Mouse (Mus musculus) heart, embryonic 16.5 days (tissue): ENCODE results near the gene Gm49405. TPM values are rescaled to one million over a fixed set of nuclear protein-coding genes. Genes with fewer than 3 reads are reported as not detected.
"Not testable (repeated sequence)": the region's sequence is repeated elsewhere in the genome, so short reads cannot be mapped to it uniquely, and the experiment has no call there.

ENCODE experiments used
- ATAC-seq: fragments of 200-750 bp; cut with Nextera tagmentation; replicated peaks from 2 replicates; pipeline ENCODE4 v1.8.0; 2017; ENCODE audit warnings: moderate number of reproducible peaks; ENCODE audit not compliant: insufficient read depth, low FRiP score; ENCODE audit errors: extremely low read depth
- H3K27ac ChIP-seq: fragments of 300-500 bp; sonication (generic); 2 replicates; pipeline ENCODE4 v1.5.1; 2014; ENCODE audit warnings: mild to moderate bottlenecking, low read length, control low read depth, moderate library complexity
- H3K27me3 ChIP-seq: fragments of 300-500 bp; sonication (generic); 2 replicates; pipeline ENCODE4 v1.6.1; 2014; ENCODE audit warnings: low read length, mixed read lengths; ENCODE audit not compliant: control insufficient read depth, insufficient read depth
- H3K36me3 ChIP-seq: fragments of 300-500 bp; sonication (generic); 2 replicates; pipeline ENCODE4 v1.6.1; 2014; ENCODE audit not compliant: control insufficient read depth, insufficient read depth
- H3K4me1 ChIP-seq: fragments of 300-500 bp; sonication (generic); 2 replicates; pipeline ENCODE4 v1.6.1; 2014; ENCODE audit warnings: low read length, mixed read lengths; ENCODE audit not compliant: control insufficient read depth, insufficient read depth
- H3K4me2 ChIP-seq: fragments of 300-500 bp; sonication (generic); 2 replicates; pipeline ENCODE4 v1.6.1; 2014; ENCODE audit warnings: low read depth, mild to moderate bottlenecking, control low read depth, low read length
- H3K4me3 ChIP-seq: fragments of 300-500 bp; sonication (generic); 2 replicates; pipeline ENCODE4 v1.5.1; 2014; ENCODE audit warnings: mild to moderate bottlenecking, control low read depth, low read length
- H3K9ac ChIP-seq: fragments of 300-500 bp; sonication (generic); 2 replicates; pipeline ENCODE4 v1.6.1; 2014; ENCODE audit warnings: low read length, control low read depth
- H3K9me3 ChIP-seq: fragments of 300-500 bp; sonication (generic); replicated peaks from 2 replicates; pipeline ENCODE4 v1.6.1; 2016; ENCODE audit warnings: low read length; ENCODE audit not compliant: control insufficient read depth
- WGBS: fragments of 180-500 bp; shearing (Covaris S2); extraction: QIAGEN DNeasy Blood & Tissue Kit; methylation state at CpG from one replicate; pipeline ENCODE4 v1.1.7; 2014; 5-methylcytosine and 5-hydroxymethylcytosine counted together
- polyA plus RNA-seq: library from polyadenylated mRNA; unstranded; fragments of >200 nt; fragmentation: Nextera tagmentation; extraction: Ambion mirVana; gene quantifications from 2 replicates; pipeline ENCODE4 v1.2.1, GENCODE M21; 2015

Gene Gm49405
- polyA plus RNA-seq, 1 experiment from 2014 or later: 6.2 TPM

DNA sequence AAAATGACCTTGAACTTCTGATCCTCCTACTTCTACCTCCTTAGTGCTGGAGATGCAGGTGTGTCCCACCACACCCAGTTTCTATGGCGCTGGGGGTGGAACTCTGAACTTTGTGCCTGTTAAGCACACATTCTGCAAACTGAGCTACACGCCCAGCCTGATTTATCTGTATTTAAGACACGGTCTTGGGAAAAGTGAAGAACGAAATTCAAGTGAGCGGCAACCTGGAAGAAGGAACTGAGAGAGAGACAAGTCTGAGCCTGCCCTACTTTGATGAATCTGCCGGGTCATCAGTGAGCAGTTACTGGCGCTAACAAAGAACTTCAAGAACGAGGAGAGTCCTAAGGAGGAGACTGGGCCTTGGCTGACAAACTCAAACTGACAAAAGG, 46.4 kb downstream of the Gm49405 start:
- Histone ChIP-seq H3K9ac (no peak overlapping the region), H3K4me3 (no peak overlapping the region), H3K27ac (no peak overlapping the region), H3K27me3 (no peaks in the 10 kb centered on the region), H3K36me3 (no peaks in the 10 kb centered on the region), H3K4me2 (no peak overlapping the region), H3K4me1 (peaks cover 2% of the 10 kb centered on the region; the same call in 1 of the 2 replicates), H3K9me3 (no peaks in the 10 kb centered on the region)
- 80% methylated on average over 8 of the region's 8 CpGs for WGBS
- ATAC-seq: no peak

DNA sequence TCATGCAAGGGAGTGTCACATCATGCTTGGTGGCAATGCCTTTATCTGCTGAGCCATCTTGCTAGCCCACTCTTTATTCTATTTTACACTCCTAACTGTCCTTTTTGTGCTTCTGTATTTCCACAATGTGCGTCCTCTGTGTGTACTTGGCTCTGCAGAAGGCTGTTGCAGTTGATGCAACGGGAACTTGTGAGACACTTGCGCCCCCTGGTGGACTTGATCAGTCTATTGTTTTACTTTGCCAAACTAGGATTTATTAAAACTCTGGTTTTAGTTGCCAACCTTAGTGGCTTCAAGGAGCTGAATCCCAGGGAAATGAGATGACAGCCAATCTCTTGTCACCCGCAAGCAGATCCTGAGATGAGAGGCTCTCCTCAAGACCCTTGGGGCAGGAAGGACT, 47.4 kb downstream of the Gm49405 start:
- H3K36me3 ChIP-seq: no peaks in the 10 kb centered on the region
- peaks cover 2% of the 10 kb centered on the region; the same call in 1 of the 2 replicates for H3K4me1 ChIP-seq
- no peak overlapping the region for H3K9ac ChIP-seq
- 17% methylated on average over 4 of the region's 4 CpGs for WGBS
- H3K4me3 ChIP-seq: no peak overlapping the region
- no peaks in the 10 kb centered on the region for H3K27me3 ChIP-seq
- H3K4me2 ChIP-seq: no peak overlapping the region
- no peak overlapping the region for H3K27ac ChIP-seq
- no peaks in the 10 kb centered on the region for H3K9me3 ChIP-seq
- no peak for ATAC-seq

GRCm38 (mm10) chr19:4049069-4049468, 48.6 kb downstream of the Gm49405 start:
- not testable (repeated sequence) for H3K4me3 ChIP-seq, H3K9ac ChIP-seq, ATAC-seq, H3K4me2 ChIP-seq, H3K9me3 ChIP-seq, H3K27me3 ChIP-seq, H3K36me3 ChIP-seq, H3K4me1 ChIP-seq, H3K27ac ChIP-seq
- whole genome bisulfite sequencing: 83% methylated on average over 5 of the region's 5 CpGs

DNA sequence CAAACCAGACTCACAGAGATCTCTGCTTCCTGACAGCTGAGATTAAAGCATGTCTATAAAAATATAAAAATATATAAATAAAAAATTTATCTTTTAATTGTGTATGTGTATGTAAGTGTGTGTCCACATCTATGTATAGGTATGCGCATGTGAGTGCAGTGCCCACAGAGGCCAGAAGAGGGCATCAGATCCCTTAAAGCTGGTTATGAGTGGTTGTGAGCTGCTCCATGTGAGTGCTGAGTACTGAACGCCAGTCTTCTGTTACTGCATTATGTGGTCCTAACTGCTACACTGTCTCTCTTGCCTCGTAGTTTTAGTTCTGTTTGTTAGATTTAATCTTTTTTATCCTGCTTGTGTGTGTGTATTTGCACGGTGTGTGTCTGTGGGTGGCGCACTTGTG, 50.6 kb downstream of the Gm49405 start:
- Histone ChIP-seq H3K36me3 (no peaks in the 10 kb centered on the region), H3K4me3 (no peak overlapping the region), H3K4me2 (no peak overlapping the region), H3K27me3 (no peaks in the 10 kb centered on the region), H3K4me1 (peaks cover 7% of the 10 kb centered on the region), H3K27ac (no peak overlapping the region), H3K9me3 (no peaks in the 10 kb centered on the region), H3K9ac (no peak overlapping the region)
- no peak for ATAC-seq
- 94% methylated on average over 5 of the region's 5 CpGs for WGBS

- H3K27ac ChIP-seq: no peak overlapping the region
- peaks cover 14% of the 10 kb centered on the region for H3K4me1 ChIP-seq
- H3K36me3 ChIP-seq: no peaks in the 10 kb centered on the region
- no peak overlapping the region for H3K9ac ChIP-seq
- ATAC-seq: no peak
- WGBS: 49% methylated on average over 10 of the region's 10 CpGs
- no peak overlapping the region for H3K4me3 ChIP-seq
- H3K27me3 ChIP-seq: no peaks in the 10 kb centered on the region
- H3K4me2 ChIP-seq: no peak overlapping the region
- H3K9me3 ChIP-seq: no peaks in the 10 kb centered on the region
Observed at GRCm38 (mm10) chr19:4051741-4052515, 51.5 kb downstream of the Gm49405 start.

GRCm38 (mm10) chr19:4052516-4053030, 52.1 kb downstream of the Gm49405 start:
- no peak overlapping the region for H3K4me3 ChIP-seq
- no peaks in the 10 kb centered on the region for H3K27me3 ChIP-seq
- H3K9ac ChIP-seq: no peak overlapping the region
- no peak overlapping the region for H3K4me2 ChIP-seq
- 72% methylated on average over 5 of the region's 5 CpGs for WGBS
- H3K27ac ChIP-seq: no peak overlapping the region
- no peaks in the 10 kb centered on the region for H3K9me3 ChIP-seq
- H3K36me3 ChIP-seq: no peaks in the 10 kb centered on the region
- H3K4me1 ChIP-seq: peaks cover 15% of the 10 kb centered on the region
- no peak for ATAC-seq

DNA sequence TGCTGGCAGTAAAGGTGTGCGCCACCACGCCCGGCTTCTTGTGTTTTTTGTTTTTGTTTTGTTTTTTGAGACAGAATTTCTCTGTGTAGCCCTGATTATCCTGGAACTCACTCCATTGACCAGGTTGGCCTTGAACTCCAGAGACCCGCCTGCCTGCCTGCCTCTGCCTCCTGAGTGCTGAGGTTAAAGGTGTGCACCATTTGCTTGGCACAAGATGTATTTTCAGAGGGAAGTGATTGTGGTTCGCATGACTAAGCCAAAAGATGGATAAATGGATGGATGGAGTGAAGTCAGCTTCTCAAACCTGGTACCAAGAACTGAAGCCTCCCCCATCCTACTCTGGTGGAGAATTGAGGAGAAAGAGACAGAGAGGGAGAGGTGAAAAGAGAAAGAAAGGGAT, 54.2 kb downstream of the Gm49405 start:
- peaks cover 15% of the 10 kb centered on the region for H3K4me1 ChIP-seq
- H3K27me3 ChIP-seq: no peaks in the 10 kb centered on the region
- H3K4me3 ChIP-seq: no peak overlapping the region
- no peak overlapping the region for H3K9ac ChIP-seq
- no peak for ATAC-seq
- WGBS: 89% methylated on average over 5 of the region's 5 CpGs
- H3K9me3 ChIP-seq: no peaks in the 10 kb centered on the region
- H3K4me2 ChIP-seq: no peak overlapping the region
- H3K36me3 ChIP-seq: no peaks in the 10 kb centered on the region
- no peak overlapping the region for H3K27ac ChIP-seq

Other genes with a start within 250 kb of the Gm49405 start
- 18.9 and 20.4 TPM in 2 replicates for gene Kmt5b, start 233.2 kb upstream of the Gm49405 start, polyA plus RNA-seq
- gene Chka, start 148.9 kb upstream of the Gm49405 start, polyA plus RNA-seq: 24.1 and 30.6 TPM in 2 replicates
- gene Tcirg1, start 93.5 kb upstream of the Gm49405 start, polyA plus RNA-seq: 31.0 and 32.3 TPM in 2 replicates
- gene Ndufs8, start 87.9 kb upstream of the Gm49405 start, polyA plus RNA-seq: 466 and 487 TPM in 2 replicates
- gene Aldh3b1, start 70.8 kb upstream of the Gm49405 start, polyA plus RNA-seq: 2.6 and 3.7 TPM in 2 replicates
- gene Unc93b1, start 65.4 kb upstream of the Gm49405 start, polyA plus RNA-seq: 19.8 TPM in 2 replicates
- gene Aldh3b3, start 42.0 kb upstream of the Gm49405 start, polyA plus RNA-seq: not detected in 2 replicates
- 0.21 and 0.47 TPM in 2 replicates for gene Aldh3b2, start 28.3 kb upstream of the Gm49405 start, polyA plus RNA-seq
- 13.0 and 13.3 TPM in 2 replicates for gene Acy3, start 14.1 kb upstream of the Gm49405 start, polyA plus RNA-seq
- gene Tbx10, start 7.9 kb upstream of the Gm49405 start, polyA plus RNA-seq: not detected in 2 replicates
- gene Nudt8, start within 50 bp of the Gm49405 start, polyA plus RNA-seq: 67.8 and 75.1 TPM in 2 replicates
- 84.9 and 90.6 TPM in 2 replicates for gene Doc2g, start 2.7 kb downstream of the Gm49405 start, polyA plus RNA-seq
- gene Ndufv1, start 12.2 kb downstream of the Gm49405 start, polyA plus RNA-seq: 618 and 661 TPM in 2 replicates
- gene Gstp1, start 37.4 kb downstream of the Gm49405 start, polyA plus RNA-seq: 378 and 420 TPM in 2 replicates
- gene Gstp2, start 45.4 kb downstream of the Gm49405 start, polyA plus RNA-seq: 8.0 and 18.4 TPM in 2 replicates
- gene Gstp3, start 58.9 kb downstream of the Gm49405 start, polyA plus RNA-seq: 0.51 and 0.80 TPM in 2 replicates
- not detected in 2 replicates for gene Cabp2, start 81.0 kb downstream of the Gm49405 start, polyA plus RNA-seq
- 86.0 and 86.2 TPM in 2 replicates for gene Cdk2ap2, start 96.6 kb downstream of the Gm49405 start, polyA plus RNA-seq
- 27.7 and 29.4 TPM in 2 replicates for gene Pitpnm1, start 99.4 kb downstream of the Gm49405 start, polyA plus RNA-seq
- gene Aip, start 125.2 kb downstream of the Gm49405 start, polyA plus RNA-seq: 87.5 and 88.6 TPM in 2 replicates
- not detected in 2 replicates for gene Gpr152, start 139.2 kb downstream of the Gm49405 start, polyA plus RNA-seq
- gene Cabp4, start 143.4 kb downstream of the Gm49405 start, polyA plus RNA-seq: 0.11 TPM in 1 of 2 replicates, not detected in the other
- gene Coro1b, start 148.0 kb downstream of the Gm49405 start, polyA plus RNA-seq: 133 and 134 TPM in 2 replicates
- gene Ptprcap, start 153.0 kb downstream of the Gm49405 start, polyA plus RNA-seq: 25.3 and 71.1 TPM in 2 replicates
- gene Rps6kb2, start 162.7 kb downstream of the Gm49405 start, polyA plus RNA-seq: 47.4 and 48.7 TPM in 2 replicates
- 15.9 and 17.5 TPM in 2 replicates for gene Carns1, start 174.9 kb downstream of the Gm49405 start, polyA plus RNA-seq
- gene Tbc1d10c, start 190.7 kb downstream of the Gm49405 start, polyA plus RNA-seq: 10.8 and 26.5 TPM in 2 replicates
- gene Ppp1ca, start 191.4 kb downstream of the Gm49405 start, polyA plus RNA-seq: 813 and 866 TPM in 2 replicates
- gene Rad9a, start 201.0 kb downstream of the Gm49405 start, polyA plus RNA-seq: 19.9 and 21.1 TPM in 2 replicates
- gene Clcf1, start 213.6 kb downstream of the Gm49405 start, polyA plus RNA-seq: 1.5 and 1.7 TPM in 2 replicates
- gene AC109138.7, start 213.7 kb downstream of the Gm49405 start, polyA plus RNA-seq: not detected in 2 replicates
- 22.6 and 24.9 TPM in 2 replicates for gene Pold4, start 231.3 kb downstream of the Gm49405 start, polyA plus RNA-seq